Mouse (Mus musculus) layer of hippocampus, adult 11-12 months (tissue): ENCODE measurements at regions not wholly inside any gene's neighbourhood (a gene's known extent, or its start where the extent isn't known, plus 50 kb on each side); places are given as distances from the start of the nearest gene placed in this dataset.

Experiments
- DNase-seq: peaks from one replicate; pipeline ENCODE4 v3.0.0; 2022; ENCODE audit warnings: low spot score

GRCm38 (mm10) chr1:73444216-73444890 is 428.6 kb upstream of the Tnp1 start:
- DNase-seq, result no peak

DNA sequence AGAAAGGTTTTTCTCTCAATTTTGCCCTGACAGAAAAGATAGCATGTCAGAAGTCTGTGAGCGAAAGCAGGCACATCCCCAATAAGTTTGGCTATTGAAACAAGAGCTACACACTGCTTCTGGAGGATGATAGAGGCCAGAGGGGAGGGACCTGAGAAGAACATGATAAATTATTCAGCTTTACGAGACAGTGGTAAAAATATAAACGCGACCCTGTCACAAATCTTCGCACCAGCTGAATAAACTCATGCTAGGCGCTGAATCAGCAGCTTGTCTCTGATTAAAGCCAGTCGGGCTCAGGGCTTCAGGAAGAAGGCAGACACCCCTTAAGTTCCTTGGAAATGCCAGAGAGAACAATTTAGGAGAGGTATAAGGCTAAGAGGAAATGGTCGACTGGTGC is 422.7 kb upstream of the Tnp1 start:
- DNase-seq, result no peak

- DNase-seq, result no peak
Measured at GRCm38 (mm10) chr1:73428101-73428500, 412.4 kb upstream of the Tnp1 start.

GRCm38 (mm10) chr1:73425049-73425448 is 409.3 kb upstream of the Tnp1 start:
- no peak for DNase-seq

GRCm38 (mm10) chr1:73418196-73418595 is 402.5 kb upstream of the Tnp1 start:
- no peak for DNase-seq

DNA sequence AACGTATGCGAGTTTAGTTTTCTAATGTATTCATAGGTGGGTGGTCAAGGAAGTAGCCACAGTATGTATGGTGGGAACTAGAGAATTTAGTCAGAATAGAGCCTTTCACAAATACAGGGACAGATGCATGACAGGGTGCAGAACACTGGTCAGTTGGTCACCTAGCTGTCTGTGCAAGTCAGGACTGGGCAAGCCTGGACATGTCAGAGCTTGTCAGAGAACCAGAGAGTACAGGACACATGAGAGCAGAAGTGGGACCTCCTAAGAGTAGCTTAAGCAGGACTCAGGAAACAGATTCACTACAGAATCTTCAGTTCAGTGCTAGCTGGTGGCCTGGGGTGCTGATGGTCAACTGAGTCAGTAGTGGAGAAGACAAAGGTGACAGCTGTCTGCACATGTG is 395.7 kb upstream of the Tnp1 start:
- no peak for DNase-seq

GRCm38 (mm10) chr1:73399178-73399577 is 383.5 kb upstream of the Tnp1 start:
- DNase-seq, result no peak

DNA sequence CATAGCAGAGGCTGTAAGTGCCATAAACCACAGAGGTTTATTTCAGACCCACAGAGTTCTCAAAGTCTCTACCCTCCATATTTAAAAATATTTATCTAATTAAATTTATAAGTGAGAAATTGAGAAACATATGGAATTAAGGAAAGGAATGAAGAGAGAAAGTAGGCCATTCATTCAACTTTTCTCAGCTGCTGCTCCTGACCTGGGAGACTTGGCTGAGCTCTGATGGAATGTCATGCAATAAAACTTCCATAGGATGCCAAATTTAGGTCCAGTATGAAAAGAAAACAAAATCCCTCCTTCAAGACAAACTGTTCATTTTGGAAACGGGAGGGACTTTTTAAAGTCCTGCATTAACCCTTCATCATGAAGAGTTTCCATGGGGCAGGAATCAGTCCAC is 379.3 kb upstream of the Tnp1 start:
- DNase-seq, result no peak

GRCm38 (mm10) chr1:73394466-73394865 is 378.8 kb upstream of the Tnp1 start:
- no peak for DNase-seq

- no peak for DNase-seq
Measured at GRCm38 (mm10) chr1:73392077-73392476, 376.4 kb upstream of the Tnp1 start.

DNA sequence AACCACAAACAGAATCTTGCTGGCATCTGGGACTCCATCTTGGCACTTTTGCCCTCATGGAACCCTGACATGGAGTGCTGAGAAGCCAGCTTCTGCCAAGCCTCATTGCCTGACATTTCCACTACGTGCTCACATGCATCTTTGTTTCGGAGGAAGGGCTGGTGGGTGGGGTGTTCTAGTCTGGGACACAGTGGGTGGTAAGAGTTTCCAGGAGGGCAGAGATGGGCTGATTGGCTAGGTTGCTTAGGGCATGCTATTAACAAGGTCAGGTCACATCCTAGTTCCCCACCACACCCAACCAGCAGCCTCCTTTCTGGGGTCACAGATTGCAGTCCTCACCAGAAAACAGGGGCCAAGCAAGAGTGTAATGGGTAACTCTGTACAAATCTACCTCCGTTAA is 374.3 kb upstream of the Tnp1 start:
- no peak for DNase-seq

DNA sequence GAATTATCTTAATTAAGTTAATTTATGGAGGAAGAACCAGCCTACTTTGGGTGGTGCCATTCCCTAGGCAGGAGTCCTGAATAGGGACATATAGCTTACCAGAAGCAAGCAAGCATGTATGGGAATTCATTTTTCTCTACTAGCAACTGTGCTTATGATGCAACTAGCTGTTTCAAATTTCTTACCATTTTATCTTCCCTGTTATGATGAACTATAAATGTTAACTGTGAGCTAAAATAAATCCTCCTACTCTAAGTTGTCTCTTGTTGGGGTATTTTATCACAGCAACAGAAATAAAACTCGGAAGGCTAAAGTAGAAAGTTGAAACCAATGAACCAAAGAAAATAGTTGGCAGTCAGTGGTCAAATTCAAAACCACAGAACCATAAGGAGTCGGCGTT is 373.5 kb upstream of the Tnp1 start:
- DNase-seq, result no peak

DNA sequence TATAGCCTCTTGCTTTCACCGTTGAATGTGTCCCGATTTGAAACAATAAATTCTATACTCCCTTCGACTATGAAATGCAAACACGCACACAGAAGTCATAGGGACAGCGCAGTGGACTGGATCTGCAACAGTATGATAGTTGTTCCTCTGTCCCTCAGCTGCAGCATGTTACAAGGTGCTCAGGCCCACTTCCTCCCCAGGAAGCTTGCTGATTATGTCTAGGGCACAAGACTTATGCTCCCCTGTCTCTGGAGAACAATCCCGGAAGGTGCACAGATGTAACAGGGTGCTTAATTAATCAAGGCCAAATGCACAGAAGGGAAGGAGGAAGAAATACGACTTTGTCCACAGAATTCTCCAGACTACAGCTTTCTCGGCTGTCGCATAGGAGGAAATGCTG is 365.9 kb upstream of the Tnp1 start:
- DNase-seq, result no peak

GRCm38 (mm10) chr1:73374531-73375375 is 359.0 kb upstream of the Tnp1 start:
- DNase-seq, result no peak

- DNase-seq, result no peak
Measured at GRCm38 (mm10) chr1:73368222-73368621, 352.5 kb upstream of the Tnp1 start.

DNA sequence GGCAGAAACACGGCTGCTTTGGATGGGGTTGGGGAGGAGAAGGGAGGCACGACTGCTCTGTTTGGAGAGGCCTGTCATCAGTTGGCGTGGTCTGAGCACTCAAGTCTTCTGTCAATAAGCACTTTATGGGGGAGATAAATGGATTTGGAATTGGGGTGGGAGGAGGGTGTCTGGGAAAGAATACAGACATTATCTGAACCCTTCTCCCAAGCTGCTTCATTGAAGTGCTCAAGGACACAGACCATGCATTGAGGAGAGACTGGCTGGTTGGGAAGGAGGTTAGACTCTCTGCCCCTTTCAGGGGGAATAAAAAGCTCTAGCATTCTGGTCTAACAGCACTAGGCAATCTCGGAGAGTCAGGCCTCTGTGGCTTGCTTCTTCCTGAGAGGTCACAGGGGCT is 350.1 kb upstream of the Tnp1 start:
- no peak for DNase-seq

- no peak for DNase-seq
Measured at GRCm38 (mm10) chr1:73364300-73364683, 348.6 kb upstream of the Tnp1 start.

GRCm38 (mm10) chr1:73363549-73364299 is 348.0 kb upstream of the Tnp1 start:
- peak; percentile 5 for DNase-seq

- DNase-seq, result no peak
Measured at GRCm38 (mm10) chr1:73362122-73362521, 346.4 kb upstream of the Tnp1 start.

- no peak for DNase-seq
Measured at GRCm38 (mm10) chr1:73361300-73361699, 345.6 kb upstream of the Tnp1 start.

GRCm38 (mm10) chr1:73354447-73354846 is 338.7 kb upstream of the Tnp1 start:
- DNase-seq, result no peak

DNA sequence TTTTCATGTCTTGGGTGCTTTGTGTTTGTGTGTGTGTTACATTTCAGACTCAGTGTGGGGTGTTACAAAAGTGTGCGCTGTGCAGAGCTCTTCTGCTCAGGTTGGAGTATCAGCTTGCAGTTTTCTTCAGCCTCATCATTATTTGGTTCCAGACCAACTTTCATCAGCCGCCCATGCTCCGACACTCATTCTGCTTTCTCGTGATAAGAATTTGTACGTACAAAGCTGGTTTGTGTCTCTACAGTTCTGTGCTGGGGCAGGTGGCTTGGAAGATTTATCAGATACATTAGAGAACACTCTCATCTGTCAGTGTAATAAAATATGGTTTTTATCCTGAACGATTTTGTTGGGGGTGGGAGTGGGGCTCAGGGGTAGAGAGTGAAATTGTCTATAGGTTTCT is 332.8 kb upstream of the Tnp1 start:
- DNase-seq, result no peak

GRCm38 (mm10) chr1:73344587-73344986 is 328.9 kb upstream of the Tnp1 start:
- DNase-seq, result no peak
